Mouse (Mus musculus): ENCODE measurements around the gene Eps15. TPM values are rescaled to one million over a fixed set of nuclear protein-coding genes. Genes with fewer than 3 reads are reported as not detected.

The Eps15 gene
- polyA plus RNA-seq, 1 experiment from 2014 or later: 41.8 TPM

DNA sequence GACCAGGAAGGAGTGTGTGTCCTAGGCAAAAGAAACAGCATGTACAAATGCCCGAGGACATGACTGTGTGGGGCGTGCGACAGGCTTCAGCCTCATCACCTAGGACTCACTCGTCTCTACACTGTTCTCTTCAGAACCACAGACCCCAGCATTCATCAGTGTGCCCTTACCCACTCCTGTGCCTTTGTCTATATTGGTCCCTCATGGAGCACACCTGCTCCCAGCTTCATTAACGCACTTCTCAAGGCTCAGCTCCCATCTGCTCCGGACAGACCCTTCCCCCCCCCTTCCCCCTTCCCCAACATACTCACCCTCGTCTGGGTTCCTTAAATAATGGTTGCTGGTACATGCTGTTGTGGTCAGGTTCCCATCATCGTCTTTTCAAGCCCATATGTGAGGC lies 125.3 kb downstream of the Eps15 start:
- H3K27ac ChIP-seq (ENCODE audit: low read length): peak overlapping the region; percentile 81
- no peaks in the 10 kb centered on the region for H3K36me3 ChIP-seq (ENCODE audit: control insufficient read depth, insufficient read depth, low read length)
- peak overlapping the region; percentile 98 for H3K4me2 ChIP-seq (ENCODE audit: low read depth, low read length)
- no peaks in the 10 kb centered on the region for H3K9me3 ChIP-seq (replicated peaks; ENCODE audit: control insufficient read depth, low read length)
- H3K4me1 ChIP-seq (ENCODE audit: control insufficient read depth, insufficient read depth, low read length): peaks cover 24% of the 10 kb centered on the region
- H3K27me3 ChIP-seq (ENCODE audit: control insufficient read depth, insufficient read depth, low read length): no peaks in the 10 kb centered on the region
- ATAC-seq (ENCODE audit: insufficient read depth, low FRiP score): no peak
- peak overlapping the region; percentile 70 for H3K4me3 ChIP-seq (replicated peaks; ENCODE audit: low read length)
- 65% methylated on average over 8 of the region's 8 CpGs for WGBS
- peak overlapping the region; percentile 79; the same call in 1 of the 2 replicates for H3K9ac ChIP-seq (ENCODE audit: low read length)

DNA sequence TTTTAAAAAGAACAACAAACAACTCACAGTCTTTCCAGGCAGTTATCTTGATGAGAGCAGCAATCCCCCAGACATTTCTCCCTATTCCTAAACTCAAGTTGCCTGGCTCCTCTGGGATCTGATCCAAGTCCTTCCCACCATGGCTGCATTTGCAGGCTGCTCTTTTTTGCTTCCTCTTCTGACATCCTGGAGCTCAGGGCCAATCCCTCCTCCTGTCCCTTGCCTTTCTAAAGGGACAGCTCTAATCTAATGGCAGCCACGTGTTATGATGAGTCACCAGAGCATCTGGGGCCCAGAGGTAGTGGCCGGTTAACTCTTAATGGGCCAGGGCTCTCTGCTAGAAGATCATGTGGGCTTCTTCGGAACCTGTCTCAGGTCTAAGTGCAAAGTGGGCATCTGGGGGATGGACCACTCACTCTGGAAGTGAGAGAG lies 126.0 kb downstream of the Eps15 start:
- Histone ChIP-seq H3K36me3 (ENCODE audit: control insufficient read depth, insufficient read depth, low read length) (no peaks in the 10 kb centered on the region), H3K27ac (ENCODE audit: low read length) (peak overlapping the region; percentile 81), H3K4me3 (replicated peaks; ENCODE audit: low read length) (peak overlapping the region; percentile 70), H3K4me1 (ENCODE audit: control insufficient read depth, insufficient read depth, low read length) (peaks cover 26% of the 10 kb centered on the region), H3K9ac (ENCODE audit: low read length) (peak overlapping the region; percentile 79), H3K4me2 (ENCODE audit: low read depth, low read length) (peak overlapping the region; percentile 98), H3K9me3 (replicated peaks; ENCODE audit: control insufficient read depth, low read length) (no peaks in the 10 kb centered on the region), H3K27me3 (ENCODE audit: control insufficient read depth, insufficient read depth, low read length) (no peaks in the 10 kb centered on the region)
- 0% methylated on average over 3 of the region's 3 CpGs for WGBS
- peak; percentile 83 for ATAC-seq (ENCODE audit: insufficient read depth, low FRiP score)

DNA sequence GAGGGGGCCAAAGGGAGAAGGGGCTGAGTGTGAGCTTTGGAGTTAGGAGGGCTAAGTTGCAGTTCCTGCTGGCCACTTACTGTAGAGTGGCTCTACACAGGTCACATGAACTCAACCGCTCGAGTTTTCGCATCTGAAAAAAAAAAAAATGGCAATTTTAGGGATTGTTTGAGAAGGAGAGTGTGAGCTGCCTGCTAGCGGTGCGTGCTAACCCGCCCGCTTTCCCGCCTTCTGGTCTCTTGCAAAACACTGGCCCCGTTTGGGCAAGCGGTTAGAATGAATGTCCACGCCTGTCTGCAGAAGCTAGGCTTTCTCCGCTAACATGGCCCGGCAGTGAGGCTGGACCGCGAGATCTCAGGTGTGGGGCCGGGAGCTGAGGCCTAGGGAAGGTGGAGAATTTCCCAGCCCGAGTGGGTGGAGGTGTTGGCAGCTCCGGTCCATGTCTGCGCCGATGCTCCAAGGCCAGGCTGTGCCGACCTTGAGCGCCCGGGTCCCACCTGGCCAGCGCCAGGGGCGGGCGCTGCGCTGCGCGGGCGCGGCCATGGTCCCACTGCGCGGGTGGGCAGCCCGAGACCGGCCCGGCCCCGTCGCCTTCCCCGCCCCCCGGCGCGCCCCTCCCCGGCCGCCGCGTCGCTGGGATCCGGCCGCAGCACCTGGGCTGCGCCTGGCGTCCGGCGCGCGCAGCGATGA lies 126.6 kb downstream of the Eps15 start, which contains the start of gene Ttc39a:
TSS of gene Ttc39a (plus strand) at position 138 of the 690 bp plus-strand sequence.
- Histone ChIP-seq H3K9me3 (replicated peaks; ENCODE audit: control insufficient read depth, low read length) (no peaks in the 10 kb centered on the region), H3K36me3 (ENCODE audit: control insufficient read depth, insufficient read depth, low read length) (no peaks in the 10 kb centered on the region), H3K4me2 (ENCODE audit: low read depth, low read length) (peak within 1 kb of the TSS; percentile 98), H3K27ac (ENCODE audit: low read length) (peak within 1 kb of the TSS; percentile 81), H3K4me1 (ENCODE audit: control insufficient read depth, insufficient read depth, low read length) (peaks cover 31% of the 10 kb centered on the region), H3K9ac (ENCODE audit: low read length) (peak within 1 kb of the TSS; percentile 79), H3K4me3 (replicated peaks; ENCODE audit: low read length) (peak within 1 kb of the TSS; percentile 70), H3K27me3 (ENCODE audit: control insufficient read depth, insufficient read depth, low read length) (no peaks in the 10 kb centered on the region)
- peak; percentile 65 for ATAC-seq (ENCODE audit: insufficient read depth, low FRiP score)
- under 1% methylated on average over 52 of the region's 56 CpGs for WGBS

GRCm38 (mm10) chr4:109407176-109407520 lies 127.1 kb downstream of the Eps15 start:
- Histone ChIP-seq H3K4me2 (ENCODE audit: low read depth, low read length) (peak overlapping the region; percentile 98), H3K9me3 (replicated peaks; ENCODE audit: control insufficient read depth, low read length) (no peaks in the 10 kb centered on the region), H3K4me3 (replicated peaks; ENCODE audit: low read length) (peak overlapping the region; percentile 70), H3K36me3 (ENCODE audit: control insufficient read depth, insufficient read depth, low read length) (no peaks in the 10 kb centered on the region), H3K27ac (ENCODE audit: low read length) (peak overlapping the region; percentile 81), H3K9ac (ENCODE audit: low read length) (peak overlapping the region; percentile 79), H3K27me3 (ENCODE audit: control insufficient read depth, insufficient read depth, low read length) (no peaks in the 10 kb centered on the region), H3K4me1 (ENCODE audit: control insufficient read depth, insufficient read depth, low read length) (peaks cover 34% of the 10 kb centered on the region)
- WGBS: 4% methylated on average over 19 of the region's 24 CpGs
- no peak for ATAC-seq (ENCODE audit: insufficient read depth, low FRiP score)

GRCm38 (mm10) chr4:109407701-109408485 lies 127.8 kb downstream of the Eps15 start:
- Histone ChIP-seq H3K27ac (ENCODE audit: low read length) (peak overlapping the region; percentile 81), H3K27me3 (ENCODE audit: control insufficient read depth, insufficient read depth, low read length) (no peaks in the 10 kb centered on the region), H3K4me3 (replicated peaks; ENCODE audit: low read length) (peak overlapping the region; percentile 70), H3K36me3 (ENCODE audit: control insufficient read depth, insufficient read depth, low read length) (no peaks in the 10 kb centered on the region), H3K4me2 (ENCODE audit: low read depth, low read length) (peak overlapping the region; percentile 98), H3K4me1 (ENCODE audit: control insufficient read depth, insufficient read depth, low read length) (peaks cover 34% of the 10 kb centered on the region), H3K9ac (ENCODE audit: low read length) (peak overlapping the region; percentile 79), H3K9me3 (replicated peaks; ENCODE audit: control insufficient read depth, low read length) (no peaks in the 10 kb centered on the region)
- ATAC-seq (ENCODE audit: insufficient read depth, low FRiP score): no peak
- WGBS: 60% methylated on average over 9 of the region's 9 CpGs

GRCm38 (mm10) chr4:109410681-109411376 lies 130.8 kb downstream of the Eps15 start:
- no peaks in the 10 kb centered on the region for H3K9me3 ChIP-seq (replicated peaks; ENCODE audit: control insufficient read depth, low read length)
- peaks cover 29% of the 10 kb centered on the region for H3K4me1 ChIP-seq (ENCODE audit: control insufficient read depth, insufficient read depth, low read length)
- H3K27me3 ChIP-seq (ENCODE audit: control insufficient read depth, insufficient read depth, low read length): no peaks in the 10 kb centered on the region
- peak; percentile 6; the same call in 1 of the 2 replicates for ATAC-seq (ENCODE audit: insufficient read depth, low FRiP score)
- H3K4me2 ChIP-seq (ENCODE audit: low read depth, low read length): no peak overlapping the region
- no peak overlapping the region for H3K4me3 ChIP-seq (replicated peaks; ENCODE audit: low read length)
- H3K27ac ChIP-seq (ENCODE audit: low read length): no peak overlapping the region
- WGBS: 66% methylated on average over 9 of the region's 9 CpGs
- no peaks in the 10 kb centered on the region for H3K36me3 ChIP-seq (ENCODE audit: control insufficient read depth, insufficient read depth, low read length)
- no peak overlapping the region for H3K9ac ChIP-seq (ENCODE audit: low read length)

- H3K4me3 ChIP-seq (replicated peaks; ENCODE audit: low read length): no peak overlapping the region
- WGBS: 81% methylated on average over 6 of the region's 6 CpGs
- H3K4me2 ChIP-seq (ENCODE audit: low read depth, low read length): no peak overlapping the region
- H3K9me3 ChIP-seq (replicated peaks; ENCODE audit: control insufficient read depth, low read length): no peaks in the 10 kb centered on the region
- ATAC-seq (ENCODE audit: insufficient read depth, low FRiP score): no peak
- H3K27ac ChIP-seq (ENCODE audit: low read length): no peak overlapping the region
- no peaks in the 10 kb centered on the region for H3K27me3 ChIP-seq (ENCODE audit: control insufficient read depth, insufficient read depth, low read length)
- no peaks in the 10 kb centered on the region for H3K36me3 ChIP-seq (ENCODE audit: control insufficient read depth, insufficient read depth, low read length)
- H3K4me1 ChIP-seq (ENCODE audit: control insufficient read depth, insufficient read depth, low read length): peaks cover 23% of the 10 kb centered on the region
- no peak overlapping the region for H3K9ac ChIP-seq (ENCODE audit: low read length)
Measured at GRCm38 (mm10) chr4:109411377-109411967, 131.4 kb downstream of the Eps15 start.

DNA sequence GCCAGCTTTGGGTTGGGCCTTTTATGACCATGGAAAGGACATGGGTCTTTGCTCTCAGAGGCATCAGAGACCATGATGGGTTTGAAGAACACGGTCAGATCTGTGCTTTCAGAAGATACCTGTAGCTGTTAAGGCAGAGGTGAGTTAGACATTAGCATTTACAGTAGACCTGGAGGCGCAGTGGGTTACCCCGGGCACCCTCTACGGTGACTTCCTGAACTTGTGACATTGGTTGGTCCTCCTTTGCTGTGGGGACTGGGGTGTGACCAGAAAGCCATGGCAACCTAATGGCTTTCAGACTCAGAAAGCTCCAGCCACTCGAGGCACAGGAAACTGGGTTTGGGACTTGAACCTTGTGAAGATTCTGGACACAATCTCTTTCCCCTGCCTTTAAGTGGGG lies 132.2 kb downstream of the Eps15 start:
- Histone ChIP-seq H3K4me2 (ENCODE audit: low read depth, low read length) (no peak overlapping the region), H3K4me1 (ENCODE audit: control insufficient read depth, insufficient read depth, low read length) (peaks cover 22% of the 10 kb centered on the region), H3K27me3 (ENCODE audit: control insufficient read depth, insufficient read depth, low read length) (no peaks in the 10 kb centered on the region), H3K9ac (ENCODE audit: low read length) (no peak overlapping the region), H3K9me3 (replicated peaks; ENCODE audit: control insufficient read depth, low read length) (no peaks in the 10 kb centered on the region), H3K27ac (ENCODE audit: low read length) (no peak overlapping the region), H3K4me3 (replicated peaks; ENCODE audit: low read length) (no peak overlapping the region), H3K36me3 (ENCODE audit: control insufficient read depth, insufficient read depth, low read length) (no peaks in the 10 kb centered on the region)
- ATAC-seq (ENCODE audit: insufficient read depth, low FRiP score): no peak
- 90% methylated on average over 5 of the region's 5 CpGs for WGBS
